Mouse (Mus musculus) lung, embryonic 15.5 days (tissue): ENCODE data around the gene Bmper. TPM values are rescaled to one million over a fixed set of nuclear protein-coding genes. Genes with fewer than 3 reads are reported as not detected.

Experiments used
- ATAC-seq: fragments of 200-750 bp; cut with Nextera tagmentation; 2 replicates; pipeline ENCODE4 v1.8.0; 2017; ENCODE audit warnings: moderate number of reproducible peaks, borderline replicate concordance; ENCODE audit not compliant: low FRiP score, low TSS enrichment; ENCODE audit errors: extremely low read depth
- H3K27ac ChIP-seq: fragments of 300-500 bp; sonication (generic); 2 replicates; pipeline ENCODE4 v1.5.1; 2015; ENCODE audit warnings: moderate library complexity, mild to moderate bottlenecking, inconsistent platforms
- H3K27me3 ChIP-seq: fragments of 300-500 bp; sonication (generic); 2 replicates; pipeline ENCODE4 v1.6.1; 2015; ENCODE audit warnings: inconsistent platforms
- H3K36me3 ChIP-seq: fragments of 300-500 bp; sonication (generic); 2 replicates; pipeline ENCODE4 v1.6.1; 2015; ENCODE audit warnings: inconsistent platforms
- H3K4me1 ChIP-seq: fragments of 300-500 bp; sonication (generic); 2 replicates; pipeline ENCODE4 v1.6.1; 2015; ENCODE audit warnings: inconsistent platforms
- H3K4me2 ChIP-seq: fragments of 300-500 bp; sonication (generic); 2 replicates; pipeline ENCODE4 v1.6.1; 2015; ENCODE audit warnings: inconsistent platforms, mild to moderate bottlenecking, moderate library complexity
- H3K4me3 ChIP-seq: fragments of 300-500 bp; sonication (generic); 2 replicates; pipeline ENCODE4 v1.5.1; 2015; ENCODE audit warnings: mild to moderate bottlenecking, inconsistent platforms
- H3K9ac ChIP-seq: fragments of 300-500 bp; sonication (generic); 2 replicates; pipeline ENCODE4 v1.6.1; 2015; ENCODE audit warnings: inconsistent platforms
- H3K9me3 ChIP-seq: fragments of 300-500 bp; sonication (generic); 2 replicates; pipeline ENCODE4 v1.6.1; 2016; ENCODE audit warnings: inconsistent platforms
- WGBS: fragments of 180-500 bp; shearing (Covaris S2); methylation state at CpG from one replicate; pipeline ENCODE4 v1.1.7; 2015; 5-methylcytosine and 5-hydroxymethylcytosine counted together
- polyA plus RNA-seq: library from polyadenylated mRNA; unstranded; fragments of >200 nt; fragmentation: Nextera tagmentation; extraction: Ambion mirVana; gene quantifications from 2 replicates; pipeline ENCODE4 v1.2.1, GENCODE M21; 2015

Bmper gene
- 26.5 and 28.3 TPM in 2 replicates for polyA plus RNA-seq

DNA sequence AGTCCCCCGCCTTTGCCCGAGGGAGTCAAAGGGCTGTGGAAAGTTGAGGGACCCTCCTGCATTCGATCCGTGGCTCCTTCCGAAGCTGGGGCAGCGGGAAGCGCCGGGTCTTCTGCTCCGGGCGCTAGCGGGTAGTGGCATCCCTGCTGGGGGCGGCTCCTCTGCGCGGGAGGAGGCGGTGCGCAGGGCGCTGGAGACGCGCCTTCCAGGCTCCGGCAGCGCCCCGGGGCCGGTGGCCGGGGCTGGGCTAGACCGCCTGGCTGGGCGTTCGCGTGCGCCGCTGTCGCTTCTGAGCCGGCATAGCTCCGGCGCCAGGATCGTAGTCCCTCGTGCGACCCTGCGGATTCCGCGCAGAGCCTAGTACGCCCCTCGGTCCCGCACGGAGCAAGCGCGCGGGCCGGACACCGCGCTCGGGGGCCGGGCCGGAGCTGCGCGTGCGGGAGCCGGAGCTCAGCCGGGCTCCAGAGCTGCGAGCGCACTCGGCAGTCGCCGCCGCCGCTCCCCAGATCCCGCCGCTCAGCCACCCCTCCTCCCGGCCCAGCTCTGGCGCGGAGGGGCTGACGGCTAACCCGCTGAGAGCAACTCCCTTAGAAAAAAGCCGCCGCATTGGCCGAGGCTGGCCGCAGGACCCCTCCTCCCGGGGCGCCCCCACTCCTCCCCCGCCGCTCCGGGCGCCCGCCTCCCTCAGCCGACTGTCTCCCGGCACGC lies at the start of gene Bmper:
TSS of gene Bmper (plus strand) at position 236 of the 708 bp plus-strand sequence.
- Histone ChIP-seq H3K4me1 (peaks cover 19% of the 10 kb centered on the region), H3K9ac (peak within 1 kb of the TSS; percentile 68), H3K9me3 (no peaks in the 10 kb centered on the region), H3K27me3 (peaks cover 39% of the 10 kb centered on the region), H3K27ac (peak within 1 kb of the TSS; percentile 83), H3K4me2 (peak within 1 kb of the TSS; percentile 93), H3K4me3 (peak within 1 kb of the TSS; percentile 69), H3K36me3 (no peaks in the 10 kb centered on the region)
- under 1% methylated on average over 75 of the region's 86 CpGs for WGBS
- ATAC-seq = peak; percentile 89

GRCm38 (mm10) chr9:23177476-23177875 lies 45.4 kb upstream of the Bmper start:
- no peak overlapping the region for H3K9ac ChIP-seq
- H3K4me3 ChIP-seq = no peak overlapping the region
- H3K27ac ChIP-seq = no peak overlapping the region
- ATAC-seq = no peak
- no peaks in the 10 kb centered on the region for H3K27me3 ChIP-seq
- H3K9me3 ChIP-seq = no peaks in the 10 kb centered on the region
- WGBS = 87% methylated on average over 4 of the region's 4 CpGs
- no peaks in the 10 kb centered on the region for H3K36me3 ChIP-seq
- H3K4me1 ChIP-seq = no peaks in the 10 kb centered on the region
- no peak overlapping the region for H3K4me2 ChIP-seq

- H3K9me3 ChIP-seq = no peaks in the 10 kb centered on the region
- no peak overlapping the region for H3K4me3 ChIP-seq
- H3K9ac ChIP-seq = no peak overlapping the region
- 46% methylated on average over 4 of the region's 4 CpGs for WGBS
- ATAC-seq = no peak
- no peaks in the 10 kb centered on the region for H3K27me3 ChIP-seq
- H3K4me1 ChIP-seq = peaks cover 2% of the 10 kb centered on the region; the same call in 1 of the 2 replicates
- no peaks in the 10 kb centered on the region for H3K36me3 ChIP-seq
- H3K27ac ChIP-seq = no peak overlapping the region
- H3K4me2 ChIP-seq = no peak overlapping the region
These were observed 35.7 kb upstream of the Bmper start for GRCm38 (mm10) chr9:23187181-23187580.

DNA sequence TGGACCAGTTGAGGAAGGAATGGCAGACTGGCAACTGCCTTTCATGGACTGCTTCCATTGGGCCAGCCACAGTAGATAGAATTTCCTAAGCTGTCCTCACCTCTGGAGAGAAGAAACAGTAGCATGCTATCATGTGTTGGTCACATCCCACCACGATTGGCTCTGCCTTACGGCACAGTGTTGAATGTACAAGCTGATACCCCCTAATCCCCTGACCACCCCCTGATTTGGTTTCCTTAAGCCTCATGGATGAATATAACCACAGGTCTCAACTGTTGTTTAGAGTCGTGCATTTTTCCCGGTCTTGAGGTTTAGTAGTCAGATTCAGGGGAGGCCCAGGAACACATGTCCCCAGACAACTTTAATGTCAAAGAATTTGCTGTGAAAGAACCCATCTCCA lies 34.7 kb upstream of the Bmper start:
- no peaks in the 10 kb centered on the region for H3K9me3 ChIP-seq
- no peaks in the 10 kb centered on the region for H3K27me3 ChIP-seq
- no peak overlapping the region for H3K9ac ChIP-seq
- 85% methylated on average over 4 of the region's 4 CpGs for WGBS
- no peak overlapping the region for H3K4me2 ChIP-seq
- H3K4me3 ChIP-seq = no peak overlapping the region
- H3K36me3 ChIP-seq = no peaks in the 10 kb centered on the region
- H3K27ac ChIP-seq = no peak overlapping the region
- no peak for ATAC-seq
- H3K4me1 ChIP-seq = peaks cover 4% of the 10 kb centered on the region; the same call in 1 of the 2 replicates

DNA sequence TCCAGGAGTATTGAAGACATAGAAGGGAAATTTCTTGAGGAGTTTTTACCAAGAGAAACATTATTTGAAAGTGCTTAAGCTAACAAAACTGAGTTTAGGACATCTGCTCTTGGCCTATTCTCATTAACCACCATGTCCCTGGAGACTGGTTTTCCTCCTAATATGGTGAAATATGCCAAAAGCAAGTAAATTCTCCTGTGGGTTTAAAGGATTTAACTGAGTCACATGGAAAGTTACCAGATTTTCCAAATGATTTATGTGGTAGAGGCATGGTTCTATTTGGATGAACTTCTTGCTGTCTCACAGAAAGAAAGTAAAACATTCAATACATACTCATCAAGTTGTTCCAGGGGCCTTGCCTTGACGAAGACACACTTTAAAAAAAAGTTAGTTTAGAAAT lies 31.9 kb upstream of the Bmper start:
- no peak for ATAC-seq
- no peak overlapping the region for H3K4me2 ChIP-seq
- H3K9me3 ChIP-seq = no peaks in the 10 kb centered on the region
- H3K27me3 ChIP-seq = no peaks in the 10 kb centered on the region
- H3K27ac ChIP-seq = no peak overlapping the region
- H3K9ac ChIP-seq = no peak overlapping the region
- H3K4me1 ChIP-seq = peaks cover 4% of the 10 kb centered on the region; the same call in 1 of the 2 replicates
- no peaks in the 10 kb centered on the region for H3K36me3 ChIP-seq
- WGBS = 43% methylated on average over 1 of the region's 1 CpGs
- no peak overlapping the region for H3K4me3 ChIP-seq

DNA sequence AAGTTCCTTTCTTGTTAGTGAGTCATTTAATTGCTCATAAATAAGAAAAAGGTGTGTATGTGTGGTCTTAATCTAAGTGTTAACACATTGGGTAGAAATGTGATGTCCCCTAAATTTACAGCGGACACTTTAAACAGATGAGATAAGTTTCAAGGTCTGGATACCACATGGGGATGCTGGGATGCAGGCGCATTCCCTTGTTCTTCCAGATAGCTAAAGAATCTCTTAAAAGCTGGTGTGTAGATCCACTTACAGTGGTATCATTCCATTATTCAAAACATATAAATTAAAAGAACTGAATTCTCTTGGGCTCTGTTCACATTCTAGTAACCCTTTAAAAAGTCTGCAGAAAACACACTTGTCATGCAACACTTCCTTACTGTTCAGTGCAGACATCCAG lies 31.4 kb upstream of the Bmper start:
- Histone ChIP-seq H3K9me3 (no peaks in the 10 kb centered on the region), H3K4me1 (peaks cover 4% of the 10 kb centered on the region; the same call in 1 of the 2 replicates), H3K27me3 (no peaks in the 10 kb centered on the region), H3K9ac (no peak overlapping the region), H3K27ac (no peak overlapping the region), H3K4me2 (no peak overlapping the region), H3K4me3 (no peak overlapping the region), H3K36me3 (no peaks in the 10 kb centered on the region)
- WGBS = 70% methylated on average over 2 of the region's 2 CpGs
- ATAC-seq = no peak

DNA sequence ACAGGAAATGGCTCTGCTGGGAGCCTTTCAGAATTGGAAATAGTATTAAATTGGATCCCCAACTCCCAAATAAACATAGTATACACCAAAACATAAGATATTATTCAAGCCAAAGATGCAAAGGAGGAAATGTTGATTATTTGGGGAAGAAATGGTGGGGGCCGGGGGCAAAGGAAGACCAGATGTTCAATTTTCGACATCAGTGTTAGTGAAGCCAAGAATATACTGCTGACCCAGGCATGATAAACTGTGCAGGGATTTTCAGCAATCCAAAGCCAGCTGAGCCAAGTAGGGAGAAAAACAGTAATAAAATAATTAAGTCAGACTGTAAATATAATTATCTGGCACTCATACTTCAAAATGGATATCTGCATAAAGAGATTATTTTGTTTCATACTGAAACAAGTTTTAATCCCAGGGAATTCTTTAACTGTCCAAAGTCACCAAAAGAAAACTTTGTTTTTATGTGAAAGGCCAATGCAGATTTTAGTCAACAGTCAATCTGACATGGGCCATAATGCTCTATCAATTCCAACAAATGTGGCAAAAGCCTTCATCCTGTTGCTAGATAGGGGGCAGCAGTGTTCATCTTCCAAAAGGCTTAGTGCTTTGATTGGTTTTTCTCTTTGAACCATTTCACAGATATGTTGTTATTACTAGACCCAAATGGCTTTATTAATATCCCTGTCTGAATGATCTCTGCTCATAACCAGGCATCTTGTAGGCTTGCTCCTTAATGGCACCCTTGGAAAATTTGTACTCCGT lies 30.1 kb upstream of the Bmper start:
- no peak overlapping the region for H3K4me3 ChIP-seq
- 58% methylated on average over 3 of the region's 3 CpGs for WGBS
- H3K4me1 ChIP-seq = peaks cover 4% of the 10 kb centered on the region; the same call in 1 of the 2 replicates

GRCm38 (mm10) chr9:23198996-23199395 lies 23.9 kb upstream of the Bmper start:
- Histone ChIP-seq H3K9me3 (no peaks in the 10 kb centered on the region), H3K36me3 (no peaks in the 10 kb centered on the region), H3K27ac (no peak overlapping the region), H3K27me3 (peaks cover 3% of the 10 kb centered on the region; the same call in 1 of the 2 replicates), H3K9ac (no peak overlapping the region), H3K4me3 (no peak overlapping the region), H3K4me2 (no peak overlapping the region), H3K4me1 (peaks cover 5% of the 10 kb centered on the region; the same call in 1 of the 2 replicates)
- 91% methylated on average over 4 of the region's 4 CpGs for WGBS
- no peak for ATAC-seq

More for the DNA sequence above, 30.1 kb upstream of the Bmper start:
- 0 out of 2 replicates have a peak overlapping the region, but pooled peaks have one; percentile 23 for H3K27ac ChIP-seq
- no peaks in the 10 kb centered on the region for H3K36me3 ChIP-seq
- H3K9ac ChIP-seq = no peak overlapping the region
- peak; percentile 46; the same call in 1 of the 2 replicates for ATAC-seq
- H3K4me2 ChIP-seq = no peak overlapping the region
- H3K27me3 ChIP-seq = no peaks in the 10 kb centered on the region
- no peaks in the 10 kb centered on the region for H3K9me3 ChIP-seq

GRCm38 (mm10) chr9:23199841-23200240 lies 23.0 kb upstream of the Bmper start:
- 62% methylated on average over 1 of the region's 1 CpGs for WGBS
- Histone ChIP-seq H3K36me3 (no peaks in the 10 kb centered on the region), H3K9me3 (no peaks in the 10 kb centered on the region), H3K27me3 (peaks cover 11% of the 10 kb centered on the region; the same call in 1 of the 2 replicates), H3K27ac (no peak overlapping the region), H3K9ac (no peak overlapping the region), H3K4me3 (no peak overlapping the region), H3K4me2 (no peak overlapping the region), H3K4me1 (peaks cover 5% of the 10 kb centered on the region; the same call in 1 of the 2 replicates)
- peak; percentile 19; the same call in 1 of the 2 replicates for ATAC-seq

DNA sequence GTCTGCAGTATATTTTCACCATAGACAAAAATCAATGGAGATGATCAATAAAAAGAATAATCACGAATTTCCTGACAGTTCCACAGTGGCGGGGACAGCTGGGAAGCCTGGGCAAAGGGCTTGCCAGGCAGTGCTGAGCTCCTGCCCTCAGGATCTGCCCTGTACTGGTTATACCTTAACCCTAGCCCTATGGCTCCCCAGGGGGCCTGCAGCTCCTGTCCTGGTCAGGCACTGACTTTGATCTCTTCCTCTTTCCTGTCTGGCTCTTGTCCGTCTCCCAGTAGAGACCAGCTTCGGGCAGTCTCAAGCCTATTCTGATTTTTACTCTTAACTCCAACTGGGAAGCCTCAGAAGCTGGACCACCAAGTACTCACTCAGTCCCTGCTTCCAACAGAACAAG lies 22.0 kb upstream of the Bmper start:
- peaks cover 5% of the 10 kb centered on the region; the same call in 1 of the 2 replicates for H3K4me1 ChIP-seq
- peak overlapping the region; percentile 33; the same call in 1 of the 2 replicates for H3K27ac ChIP-seq
- WGBS = 66% methylated on average over 4 of the region's 4 CpGs
- no peak overlapping the region for H3K4me3 ChIP-seq
- no peaks in the 10 kb centered on the region for H3K9me3 ChIP-seq
- H3K36me3 ChIP-seq = no peaks in the 10 kb centered on the region
- H3K27me3 ChIP-seq = peaks cover 12% of the 10 kb centered on the region; the same call in 1 of the 2 replicates
- no peak for ATAC-seq
- no peak overlapping the region for H3K9ac ChIP-seq
- H3K4me2 ChIP-seq = no peak overlapping the region

GRCm38 (mm10) chr9:23202431-23202830 lies 20.4 kb upstream of the Bmper start:
- Histone ChIP-seq H3K9me3 (no peaks in the 10 kb centered on the region), H3K4me1 (peaks cover 5% of the 10 kb centered on the region; the same call in 1 of the 2 replicates), H3K9ac (no peak overlapping the region), H3K36me3 (no peaks in the 10 kb centered on the region), H3K27ac (no peak overlapping the region), H3K4me3 (no peak overlapping the region), H3K27me3 (peaks cover 12% of the 10 kb centered on the region; the same call in 1 of the 2 replicates), H3K4me2 (no peak overlapping the region)
- no peak for ATAC-seq
- 75% methylated on average over 4 of the region's 4 CpGs for WGBS
